ENCODE assay signal across 16 mouse cellular contexts in genomic region chr4:22114451-22114850, GRCm38 (mm10).
"Had no signal": no experiment of that assay in that cellular context is flagged by ENCODE, and none has a peak within 500 bp of the region (broad histone marks: within the 10 kb centered on the region; RNA-seq: fewer than 3 reads in every experiment).

No protein-coding gene starts in this region.

- H3K27me3 ChIP-seq: neural tube, embryonic 13.5 days; neural tube, embryonic 15.5 days; stomach, embryonic 15.5 days had no signal

- H3K36me3 ChIP-seq: neural tube, embryonic 13.5 days; neural tube, embryonic 15.5 days; stomach, embryonic 15.5 days had no signal

- H3K9ac ChIP-seq: neural tube, embryonic 13.5 days; neural tube, embryonic 15.5 days; stomach, embryonic 15.5 days had no signal

- DNase-seq: retina, postnatal 1 day; right cerebral cortex, adult 18-20 months; right cerebral cortex, postnatal 14 days; right cerebral cortex, postnatal 25 days; right cerebral cortex, postnatal 4 days; spleen, adult 18-20 months; thymus, adult 18-20 months; thymus, adult 2 months; thymus, postnatal 14 days; thymus, postnatal 25 days; thymus, postnatal 36 days; thymus, postnatal 4 days had no signal

- H3K4me3 ChIP-seq: neural tube, embryonic 13.5 days; neural tube, embryonic 15.5 days; stomach, embryonic 15.5 days had no signal

- H3K4me2 ChIP-seq: neural tube, embryonic 13.5 days; neural tube, embryonic 15.5 days; stomach, embryonic 15.5 days had no signal

- H3K9me3 ChIP-seq: neural tube, embryonic 13.5 days; neural tube, embryonic 15.5 days; stomach, embryonic 15.5 days had no signal

- H3K27ac ChIP-seq: neural tube, embryonic 13.5 days; neural tube, embryonic 15.5 days; stomach, embryonic 15.5 days; stomach, postnatal 0 days had no signal

- H3K4me1 ChIP-seq: stomach, embryonic 15.5 days had no signal
